Mouse (Mus musculus) heart, postnatal 36 days (tissue): ENCODE measurements at regions not wholly inside any gene's neighbourhood (a gene's known extent, or its start where the extent isn't known, plus 50 kb on each side); places are given as distances from the start of the nearest gene placed in this dataset.

ENCODE experiments used
- DNase-seq, 2 experiments: peaks; one replicate each; pipeline ENCODE4 v3.0.0; 2021 to 2022
- intact Hi-C: fragments of 180-260 bp; cut with DNase I; formaldehyde crosslinking; loops from one replicate; pipeline ENCODE4 v1.15.1; 2025

GRCm38 (mm10) chr4:106200241-106200640 lies 115.8 kb upstream of the Usp24 start:
- intact Hi-C loops: no loop called here
- peak; percentile 43 to 67 for DNase-seq

- intact Hi-C loops: no loop called here
Measured at GRCm38 (mm10) chr4:106202554-106202953, 113.5 kb upstream of the Usp24 start.

GRCm38 (mm10) chr4:106205200-106205599 lies 110.8 kb upstream of the Usp24 start:
- intact Hi-C loops: no loop called here
- DNase-seq: no peak

More at GRCm38 (mm10) chr4:106202554-106202953, 113.5 kb upstream of the Usp24 start:
- DNase-seq: no peak

- no peak for DNase-seq
- intact Hi-C loops: no loop called here
Measured at GRCm38 (mm10) chr4:106206023-106206422, 110.0 kb upstream of the Usp24 start.

- no peak for DNase-seq
Measured at GRCm38 (mm10) chr4:106209465-106209864, 106.5 kb upstream of the Usp24 start.

GRCm38 (mm10) chr4:106209975-106210374 lies 106.0 kb upstream of the Usp24 start:
- intact Hi-C loops: no loop called here
- no peak for DNase-seq

More at GRCm38 (mm10) chr4:106209465-106209864, 106.5 kb upstream of the Usp24 start:
- intact Hi-C loops: no loop called here

GRCm38 (mm10) chr4:106214170-106214569 lies 101.8 kb upstream of the Usp24 start:
- DNase-seq: no peak
- intact Hi-C loops: no loop called here

- intact Hi-C loops: loop anchor here (10.0 kb wide), 1 partner anchor 666 kb away; no protein-coding TSS in a partner anchor
Measured at GRCm38 (mm10) chr4:106220621-106221020, 95.4 kb upstream of the Usp24 start.

GRCm38 (mm10) chr4:106225184-106225862 lies 90.7 kb upstream of the Usp24 start:
- peak; percentile 71 to 73 for DNase-seq
- intact Hi-C loops: loop anchor here (1.0 to 10.0 kb wide), 5 partner anchors 98 to 1313 kb away; partner anchors contain the start of gene Fyb2

More at GRCm38 (mm10) chr4:106220621-106221020, 95.4 kb upstream of the Usp24 start:
- no peak for DNase-seq

GRCm38 (mm10) chr4:106227428-106227827 lies 88.6 kb upstream of the Usp24 start:
- DNase-seq: no peak
- intact Hi-C loops: loop anchor here (5.0 to 10.0 kb wide), 4 partner anchors 100 to 1315 kb away; partner anchors contain the start of gene Fyb2

- DNase-seq: peak; percentile 74 to 81
- intact Hi-C loops: loop anchor here (1.0 to 10.0 kb wide), 5 partner anchors 101 to 1316 kb away; partner anchors contain the start of gene Fyb2
Measured at GRCm38 (mm10) chr4:106228534-106228933, 87.5 kb upstream of the Usp24 start.

GRCm38 (mm10) chr4:106229526-106229925 lies 86.5 kb upstream of the Usp24 start:
- intact Hi-C loops: loop anchor here (5.0 to 10.0 kb wide), 4 partner anchors 102 to 1317 kb away; partner anchors contain the start of gene Fyb2
- DNase-seq: no peak

- DNase-seq: peak in 1 of 2 experiments; percentile 29
- intact Hi-C loops: no loop called here
Measured at GRCm38 (mm10) chr4:106232499-106232970, 83.5 kb upstream of the Usp24 start.

GRCm38 (mm10) chr4:106244384-106244819 lies 71.6 kb upstream of the Usp24 start:
- DNase-seq: no peak
- intact Hi-C loops: no loop called here

GRCm38 (mm10) chr4:106244826-106245510 lies 71.0 kb upstream of the Usp24 start:
- no peak for DNase-seq
- intact Hi-C loops: no loop called here

GRCm38 (mm10) chr4:106246695-106247094 lies 69.3 kb upstream of the Usp24 start:
- intact Hi-C loops: no loop called here
- no peak for DNase-seq

GRCm38 (mm10) chr4:106247398-106247797 lies 68.6 kb upstream of the Usp24 start:
- DNase-seq: no peak
- intact Hi-C loops: no loop called here

- DNase-seq: no peak
- intact Hi-C loops: no loop called here
Measured at GRCm38 (mm10) chr4:106248272-106248671, 67.7 kb upstream of the Usp24 start.

- intact Hi-C loops: no loop called here
- no peak for DNase-seq
Measured at GRCm38 (mm10) chr4:106249028-106249782, 66.8 kb upstream of the Usp24 start.

- DNase-seq: no peak
- intact Hi-C loops: no loop called here
Measured at GRCm38 (mm10) chr4:106250048-106250447, 66.0 kb upstream of the Usp24 start.

- no peak for DNase-seq
- intact Hi-C loops: no loop called here
Measured at GRCm38 (mm10) chr4:106251430-106251829, 64.6 kb upstream of the Usp24 start.
